Mouse (Mus musculus): ENCODE measurements at regions not wholly inside any gene's neighbourhood (a gene's known extent, or its start where the extent isn't known, plus 50 kb on each side); places are given as distances from the start of the nearest gene placed in this dataset.

- DNase-seq = no peak
Observed at GRCm38 (mm10) chr4:35417866-35418265, 191.9 kb upstream of the C9orf72 start.

GRCm38 (mm10) chr4:35413488-35413887 is 187.5 kb upstream of the C9orf72 start:
- no peak for DNase-seq

DNA sequence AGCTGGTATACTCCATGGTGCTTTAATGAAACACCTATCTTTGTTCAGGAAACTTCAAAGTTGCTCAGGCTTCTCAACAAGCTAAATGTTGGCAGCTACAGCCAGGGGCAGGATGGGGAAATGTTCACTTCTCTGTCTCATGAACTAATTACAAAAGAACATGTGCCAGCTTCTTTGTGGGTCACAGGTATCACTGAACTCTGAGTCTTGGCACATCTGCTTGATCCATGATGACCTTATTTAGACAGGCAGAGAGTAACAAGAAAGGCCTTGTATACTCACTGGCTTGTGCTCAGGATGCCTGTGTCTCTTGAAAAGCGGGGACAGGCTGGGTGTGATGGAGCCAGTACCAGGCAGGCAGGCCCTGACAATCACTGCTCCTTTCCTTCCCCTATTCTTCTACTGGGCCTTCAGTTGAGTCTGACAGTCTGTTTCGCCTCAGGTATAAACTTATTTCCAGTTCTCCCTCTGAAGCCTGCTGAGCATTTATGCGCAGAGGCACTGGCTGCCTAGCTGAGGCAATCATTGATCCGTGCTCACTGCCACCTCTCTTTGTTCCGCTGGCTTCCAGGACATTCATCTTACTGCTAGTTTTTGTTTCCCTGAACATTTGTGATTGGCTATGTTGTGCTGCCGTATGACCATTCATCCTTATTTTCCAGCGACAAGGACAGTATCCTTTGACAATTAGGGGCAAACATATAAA is 179.5 kb upstream of the C9orf72 start:
- no peak for DNase-seq

GRCm38 (mm10) chr4:35404068-35404467 is 178.1 kb upstream of the C9orf72 start:
- DNase-seq = no peak

GRCm38 (mm10) chr4:35403594-35403993 is 177.6 kb upstream of the C9orf72 start:
- DNase-seq = no peak

DNA sequence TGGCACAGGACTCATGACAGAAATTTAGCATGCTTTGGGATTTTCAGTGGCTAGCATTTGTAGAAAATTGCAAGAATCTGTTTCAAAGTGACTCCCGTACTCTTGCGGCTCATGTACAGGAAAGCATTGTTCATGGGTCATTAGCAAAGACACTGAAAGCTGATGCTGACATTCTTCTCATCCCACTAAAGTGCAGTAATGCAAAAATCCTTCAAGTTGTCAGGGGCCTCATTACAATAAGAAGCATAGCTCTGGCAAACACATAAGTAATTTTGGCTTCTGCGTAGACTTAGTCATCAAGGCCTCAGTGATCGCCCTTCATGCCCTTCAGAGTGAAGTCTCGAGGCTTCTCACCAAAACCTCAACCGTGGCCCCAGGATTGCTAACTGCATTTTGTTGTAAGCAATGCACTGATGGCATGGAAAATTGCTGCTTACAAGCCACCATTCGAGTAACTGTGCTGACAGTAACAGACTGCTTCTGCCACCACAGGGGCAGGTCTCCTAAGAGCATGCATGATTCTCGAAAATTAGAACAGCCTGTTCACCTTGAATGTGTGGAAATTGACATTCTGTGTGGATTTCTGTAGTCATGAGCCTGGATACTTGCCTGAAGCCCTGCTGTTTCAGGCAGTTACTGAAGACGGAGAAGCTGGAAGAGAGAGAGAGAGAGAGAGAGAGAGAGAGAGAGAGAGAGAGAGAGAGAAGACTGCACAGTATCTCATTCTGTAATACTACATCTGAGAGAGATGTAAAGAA is 176.6 kb upstream of the C9orf72 start:
- peak; percentile 10 for DNase-seq

GRCm38 (mm10) chr4:35401783-35402182 is 175.8 kb upstream of the C9orf72 start:
- peak; percentile 47 for DNase-seq

DNA sequence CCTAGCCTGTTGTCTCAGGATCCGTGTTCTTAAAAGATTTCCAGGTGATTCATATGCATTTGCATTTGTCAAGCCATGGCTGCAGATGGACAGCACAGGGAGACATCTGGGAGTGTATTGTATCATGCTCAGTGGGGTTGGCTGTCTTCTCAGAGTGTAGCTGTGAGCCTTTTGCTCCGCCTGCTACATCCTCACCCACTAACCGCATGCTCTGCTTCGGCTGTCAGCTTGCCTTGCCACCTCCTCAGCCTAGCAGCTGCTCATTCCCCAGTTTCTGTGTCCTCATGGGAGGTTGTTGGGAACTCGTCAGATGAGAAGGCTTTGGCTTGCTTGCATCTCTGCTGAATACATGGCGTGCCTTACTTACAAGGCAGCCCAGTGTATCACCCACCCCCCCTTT is 174.5 kb upstream of the C9orf72 start:
- DNase-seq = peak; percentile 93

GRCm38 (mm10) chr4:35395583-35395877 is 169.6 kb upstream of the C9orf72 start:
- no peak for DNase-seq

- DNase-seq = no peak
Observed at GRCm38 (mm10) chr4:35394821-35395582, 169.0 kb upstream of the C9orf72 start.

DNA sequence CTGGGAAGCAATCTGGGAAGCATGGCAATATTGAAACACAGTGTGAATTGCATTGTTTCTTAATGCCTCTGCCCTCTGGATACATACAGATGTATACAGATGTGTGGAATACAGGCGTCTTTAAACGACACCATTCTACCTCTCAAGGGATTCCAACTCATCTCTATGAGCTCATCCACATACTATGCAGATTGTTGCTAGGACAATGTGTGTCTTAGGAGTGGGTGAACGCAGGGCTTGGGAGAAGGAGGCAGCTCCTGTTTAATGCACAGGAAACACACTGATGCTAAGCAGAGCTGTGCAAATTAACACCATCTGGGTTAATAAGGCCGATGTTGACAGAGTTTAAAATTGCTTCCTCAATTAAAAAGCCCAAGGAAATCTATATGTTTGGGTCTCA is 149.8 kb upstream of the C9orf72 start:
- no peak for DNase-seq

- DNase-seq = no peak
Observed at GRCm38 (mm10) chr4:35373213-35373860, 147.4 kb upstream of the C9orf72 start.

DNA sequence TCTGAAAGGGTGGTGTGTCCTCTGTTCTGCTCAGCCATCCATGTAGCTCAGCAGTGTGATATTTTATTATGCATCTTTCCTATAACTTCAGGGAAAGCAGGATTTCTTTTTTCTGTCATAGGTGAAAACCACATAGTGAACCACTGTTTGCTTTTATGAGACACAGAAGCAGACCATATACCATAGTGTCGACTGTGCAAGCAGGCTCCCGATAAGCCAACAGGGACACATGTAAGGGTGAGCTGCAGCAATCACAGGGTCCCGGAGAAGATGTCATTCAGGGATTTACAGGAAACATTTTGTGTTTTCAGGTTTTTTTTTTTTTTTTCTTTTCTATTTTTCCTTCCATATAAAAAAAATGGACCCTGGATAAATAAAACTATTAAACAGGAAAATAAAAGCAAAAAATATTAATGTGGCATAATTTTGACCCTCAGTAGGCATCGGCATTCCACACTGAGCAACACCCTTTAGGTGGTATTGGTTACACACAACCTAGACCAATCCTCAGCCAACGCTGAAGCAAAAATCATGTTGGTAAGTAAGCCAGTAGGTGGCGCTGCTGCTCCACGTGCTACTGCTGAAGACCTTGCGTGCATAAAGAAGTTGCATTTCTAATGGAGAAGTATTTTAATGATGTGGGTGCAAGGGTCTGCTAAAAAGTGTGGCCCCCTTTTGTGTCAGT is 146.7 kb upstream of the C9orf72 start:
- DNase-seq = peak; percentile 73

GRCm38 (mm10) chr4:35364161-35364560 is 138.2 kb upstream of the C9orf72 start:
- no peak for DNase-seq

- no peak for DNase-seq
Observed at GRCm38 (mm10) chr4:35362176-35362575, 136.2 kb upstream of the C9orf72 start.

DNA sequence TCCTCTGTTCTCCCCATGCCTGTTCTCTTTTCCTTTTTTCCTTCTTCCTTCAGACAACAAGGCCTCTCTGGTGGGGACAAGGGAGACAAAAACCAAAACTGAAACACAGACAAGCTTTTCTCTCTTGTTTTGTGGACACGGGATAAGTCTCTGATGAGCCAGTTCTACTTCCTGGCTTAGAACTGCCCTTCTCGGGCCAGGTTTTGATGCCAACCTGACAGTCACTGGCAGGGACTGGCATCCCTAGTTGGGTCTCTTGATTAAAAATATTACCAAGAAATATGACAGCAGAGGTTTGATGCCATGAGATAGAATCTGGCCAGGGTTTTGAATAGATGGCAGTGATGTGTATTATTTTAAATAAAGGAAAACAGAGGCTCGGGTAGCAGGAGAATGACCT is 133.4 kb upstream of the C9orf72 start:
- no peak for DNase-seq

DNA sequence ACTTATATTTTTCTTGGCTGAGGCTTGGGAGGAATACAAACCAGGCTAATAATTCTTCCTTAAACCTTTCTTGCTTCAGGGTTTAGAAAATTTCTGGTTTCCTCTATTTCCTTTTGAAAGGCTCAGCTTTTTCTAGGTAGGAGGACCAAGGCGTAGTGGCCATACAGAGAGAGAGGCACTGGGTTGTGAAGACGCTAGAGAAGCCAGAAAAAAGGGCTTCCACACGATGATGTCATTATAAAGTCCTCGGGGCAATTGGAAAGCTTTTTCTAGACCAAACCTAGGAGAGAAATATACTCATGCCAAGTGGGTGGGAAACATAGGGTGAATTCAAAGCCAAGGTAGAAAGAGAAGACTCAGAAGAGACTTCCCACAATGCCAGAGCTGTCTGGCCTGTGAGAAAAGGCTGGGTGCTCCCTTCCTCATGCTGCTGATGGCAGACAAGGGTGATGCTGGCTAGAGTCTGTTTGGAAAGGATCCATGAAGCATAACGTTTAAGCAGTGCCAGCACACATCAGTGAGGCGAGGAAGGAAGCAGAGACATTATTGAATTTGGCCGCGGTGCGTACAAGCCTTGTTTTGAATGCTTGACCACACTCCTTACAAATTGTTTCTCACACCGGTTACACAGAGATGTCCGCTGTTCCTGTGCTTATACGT is 131.1 kb upstream of the C9orf72 start:
- DNase-seq = no peak

- no peak for DNase-seq
Observed at GRCm38 (mm10) chr4:35356051-35356450, 130.1 kb upstream of the C9orf72 start.

DNA sequence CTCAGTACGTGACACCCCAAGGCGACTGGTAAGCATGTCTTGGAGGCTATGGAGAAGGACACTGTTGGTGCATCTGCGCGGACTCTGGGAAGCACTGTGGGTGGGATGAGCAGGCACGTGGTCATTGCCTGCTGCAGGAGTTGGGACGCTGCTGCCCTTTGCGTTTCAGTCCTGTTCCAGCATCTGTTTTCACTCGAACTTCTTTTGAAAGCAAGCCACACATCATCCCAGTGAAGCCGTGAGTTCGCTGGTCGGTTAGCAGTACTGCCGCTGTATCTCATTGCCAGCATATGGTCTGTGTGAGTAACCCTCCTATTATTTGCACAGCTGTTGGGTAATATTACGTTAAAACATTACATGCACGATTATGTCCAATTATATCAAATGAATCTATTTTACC is 128.1 kb upstream of the C9orf72 start:
- no peak for DNase-seq

- DNase-seq = no peak
Observed at GRCm38 (mm10) chr4:35352606-35353005, 126.6 kb upstream of the C9orf72 start.

DNA sequence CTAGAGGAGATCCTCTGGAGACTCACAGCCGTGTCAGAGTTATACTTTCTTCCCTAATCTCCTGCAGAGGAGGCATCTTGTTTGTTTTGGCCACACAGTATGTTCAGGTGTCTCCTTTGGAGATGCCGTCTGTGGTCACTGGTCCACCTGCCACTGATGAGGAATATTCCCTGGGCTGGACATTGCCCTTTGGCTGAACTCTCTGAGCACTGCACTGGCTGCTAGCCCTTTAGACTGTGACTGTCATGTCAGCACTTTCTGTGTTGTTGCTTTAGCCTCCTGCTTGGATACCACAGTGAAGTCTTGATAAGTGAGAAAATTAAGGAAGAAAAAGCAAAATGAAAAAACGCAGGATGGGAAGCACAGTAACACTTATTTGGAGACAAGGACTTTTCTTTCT is 124.5 kb upstream of the C9orf72 start:
- no peak for DNase-seq

- DNase-seq = no peak
Observed at GRCm38 (mm10) chr4:35347609-35348008, 121.6 kb upstream of the C9orf72 start.
